Mouse (Mus musculus) adipocyte (in vitro differentiated cells): ENCODE measurements at regions not wholly inside any gene's neighbourhood (a gene's known extent, or its start where the extent isn't known, plus 50 kb on each side); places are given as distances from the start of the nearest gene placed in this dataset.

Experiments
- DNase-seq: peaks from one replicate; pipeline ENCODE4 v3.0.0-alpha.2; 2016; ENCODE audit warnings: low spot score

DNA sequence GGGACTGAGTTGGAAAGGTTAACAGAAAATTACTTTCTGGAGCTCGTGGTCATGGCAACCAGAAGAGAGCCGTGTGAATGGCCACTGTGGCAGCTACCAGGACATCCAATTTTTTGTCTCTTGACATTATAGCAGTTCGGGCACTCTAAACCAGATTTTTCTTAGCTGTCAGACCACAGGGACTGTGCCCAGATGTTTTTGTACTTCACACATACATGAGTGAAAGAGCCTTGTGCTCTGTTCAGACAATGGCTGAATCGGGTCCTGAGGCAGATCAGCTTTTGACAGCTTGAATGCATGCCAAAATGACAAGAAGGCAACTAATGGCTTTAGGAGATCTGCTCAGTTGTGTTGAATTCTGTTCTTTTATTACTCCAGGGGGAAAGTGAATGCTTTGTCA is 505.2 kb upstream of the Pdzrn3 start:
- DNase-seq: no peak

DNA sequence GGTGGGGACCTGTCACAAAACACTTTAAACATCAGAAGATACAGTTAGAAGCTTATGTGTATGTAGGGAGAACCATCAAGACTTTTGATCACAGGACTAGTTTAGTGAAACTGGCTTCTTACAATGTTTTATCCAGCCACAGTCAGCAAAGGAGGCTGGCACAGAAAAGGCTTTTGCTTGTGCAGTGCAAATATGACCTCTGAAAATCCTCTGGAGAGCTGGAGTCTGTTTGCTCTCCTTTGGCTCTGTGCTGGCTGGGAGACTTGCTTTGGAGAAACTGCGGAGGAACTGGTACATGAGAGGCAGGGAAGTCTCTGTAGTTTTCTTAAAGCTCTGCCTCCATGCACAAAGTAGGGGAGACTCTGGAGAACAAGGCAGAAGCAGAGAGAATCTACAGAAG is 497.2 kb upstream of the Pdzrn3 start:
- DNase-seq: no peak

DNA sequence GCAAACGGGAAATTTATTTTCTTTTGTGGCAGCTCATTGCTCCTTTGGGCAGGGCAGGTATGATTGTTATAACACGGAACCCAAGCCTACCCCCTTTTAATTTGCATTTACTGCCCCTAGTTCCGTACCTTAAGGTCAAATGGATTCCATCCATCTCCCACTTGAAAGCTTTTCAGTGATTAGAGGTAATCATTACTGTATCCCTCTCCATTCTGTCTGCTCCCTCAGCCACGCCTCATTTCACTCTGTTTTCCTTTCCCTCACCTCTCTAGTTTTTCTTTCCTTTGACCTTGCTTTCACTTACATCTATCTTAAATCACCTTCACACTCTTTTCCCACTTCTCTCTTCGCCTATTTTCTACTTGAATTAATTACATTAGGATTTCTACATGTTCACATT is 481.2 kb upstream of the Pdzrn3 start:
- no peak for DNase-seq

DNA sequence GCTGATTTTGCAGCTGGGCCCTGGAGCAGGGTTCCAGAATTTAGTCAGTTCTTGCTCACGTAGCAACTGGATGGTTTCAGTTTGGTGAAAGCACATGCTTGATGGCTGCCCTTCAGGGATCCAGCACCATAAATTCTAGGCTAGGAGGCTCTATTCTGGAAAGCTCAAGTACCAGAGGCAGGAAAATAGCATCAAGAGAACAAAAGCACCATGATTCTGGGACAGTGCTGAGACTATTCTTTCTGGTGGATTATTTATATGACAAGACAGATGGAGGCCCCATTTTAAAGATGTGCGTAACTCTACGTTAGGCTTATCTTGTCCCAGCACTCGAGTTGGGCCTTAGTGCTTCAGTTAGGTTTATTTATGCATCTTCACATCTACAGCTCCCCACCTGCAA is 463.0 kb upstream of the Pdzrn3 start:
- DNase-seq: no peak

DNA sequence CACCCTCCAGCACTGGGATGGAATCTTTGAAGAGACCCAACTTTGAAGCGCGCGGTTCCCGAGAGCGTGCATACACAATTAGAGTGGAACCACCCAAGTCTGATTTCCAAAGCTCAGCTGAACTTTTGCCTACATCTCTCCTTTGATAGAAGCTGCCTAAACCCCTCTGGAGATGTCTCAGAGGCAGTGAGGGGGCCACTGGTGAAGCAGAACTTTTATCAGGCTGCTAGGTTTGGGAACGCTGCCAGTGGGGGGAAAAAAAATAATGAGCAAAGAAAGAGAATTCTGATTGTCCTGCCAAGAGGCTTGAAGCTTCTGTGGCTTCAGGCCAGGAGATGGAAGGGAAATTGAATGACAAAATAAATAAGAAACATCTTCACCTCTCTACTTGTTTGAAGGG is 459.9 kb upstream of the Pdzrn3 start:
- no peak for DNase-seq

DNA sequence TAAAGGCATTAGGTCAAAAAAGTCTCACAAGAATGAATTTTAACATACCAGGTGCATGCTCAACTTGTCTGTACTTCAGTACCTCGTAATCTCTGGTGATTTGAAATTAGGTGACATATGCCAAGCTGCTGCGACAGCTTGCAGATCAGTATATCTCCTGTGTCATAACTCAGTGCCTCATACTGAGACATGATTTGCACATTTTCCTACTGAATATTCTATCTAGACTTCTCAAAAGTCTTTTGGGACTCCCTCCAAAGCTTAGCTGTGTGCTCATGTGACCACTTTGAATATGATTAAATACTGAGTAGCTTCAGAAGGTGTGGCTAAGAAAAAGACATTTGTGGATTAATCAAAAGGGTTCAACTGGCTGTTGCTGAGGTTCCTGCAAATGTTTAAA is 416.3 kb upstream of the Pdzrn3 start:
- DNase-seq: no peak

DNA sequence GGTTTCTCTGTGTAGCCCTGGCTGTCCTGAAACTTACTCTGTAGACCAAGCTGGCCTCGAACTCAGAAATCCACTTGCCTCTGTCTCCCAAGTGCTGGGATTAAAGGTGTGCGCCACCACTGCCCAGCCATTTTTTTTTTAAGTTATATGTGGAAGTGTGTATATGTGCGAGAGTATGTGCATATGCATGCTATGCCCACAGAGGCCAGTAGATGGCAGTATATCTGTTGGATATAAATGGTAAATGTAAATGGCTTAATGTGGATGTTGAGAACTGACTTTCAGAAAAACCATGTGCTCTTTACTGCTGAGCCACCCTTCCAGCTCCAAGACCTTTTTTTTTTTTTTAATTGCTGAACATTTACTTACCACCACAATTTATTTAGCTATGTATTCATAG is 400.2 kb upstream of the Pdzrn3 start:
- no peak for DNase-seq

DNA sequence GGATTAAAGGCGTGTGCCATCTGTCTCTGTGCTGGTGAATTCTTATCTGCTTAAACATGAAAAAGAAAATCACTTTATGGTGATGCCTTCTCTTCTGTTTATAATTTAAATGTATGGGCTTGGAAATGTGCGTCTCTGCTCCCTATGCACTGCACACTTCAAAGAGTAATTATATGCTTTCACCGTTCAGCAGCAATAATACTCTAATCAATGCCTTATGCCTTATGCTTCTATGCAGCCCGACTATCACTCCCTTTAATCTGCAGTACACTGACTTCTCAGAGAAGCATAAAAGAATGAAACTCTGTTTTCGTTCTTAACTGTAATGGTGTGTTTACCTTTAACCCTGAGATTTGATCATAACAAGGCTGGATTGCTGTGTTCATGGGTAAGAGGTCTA is 395.5 kb upstream of the Pdzrn3 start:
- DNase-seq: no peak

DNA sequence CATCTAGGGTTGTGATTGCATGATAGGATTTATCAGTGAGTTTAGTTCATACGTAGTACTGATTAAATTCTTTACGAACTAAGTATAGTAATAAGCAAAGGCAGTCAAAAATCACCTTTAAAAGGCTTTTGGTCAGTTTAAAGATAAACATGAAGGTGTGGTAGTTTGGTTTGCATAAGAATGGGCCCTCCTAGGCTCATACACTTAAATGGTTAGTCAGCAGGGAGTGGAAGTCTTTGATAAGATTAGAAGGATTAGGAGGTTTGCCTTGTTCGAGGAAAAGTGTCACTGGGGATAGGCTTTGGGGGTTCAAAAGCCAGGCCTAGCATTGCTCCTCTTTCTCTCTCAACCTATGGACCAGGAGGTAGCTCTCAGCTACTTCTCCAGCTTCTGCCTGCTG is 357.4 kb upstream of the Pdzrn3 start:
- no peak for DNase-seq

DNA sequence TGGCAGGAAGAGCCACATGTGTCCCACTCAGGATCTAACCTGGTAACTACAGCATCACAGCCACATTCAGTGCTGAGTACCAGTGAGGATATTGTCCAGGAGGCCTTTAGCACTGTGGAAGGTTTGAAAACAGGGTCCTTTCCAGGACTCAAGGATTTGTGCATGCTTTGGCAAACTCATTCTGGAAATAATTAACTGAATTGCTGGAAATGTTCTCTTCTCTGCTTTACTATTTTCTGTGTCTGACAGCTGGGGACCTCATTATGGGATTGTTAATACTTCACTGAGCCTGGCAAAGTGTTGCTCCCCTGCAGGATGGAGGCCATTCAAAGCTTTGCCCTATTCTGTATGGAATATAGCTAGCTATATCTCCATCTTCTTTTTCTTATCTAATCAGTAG is 342.8 kb upstream of the Pdzrn3 start:
- DNase-seq: no peak

DNA sequence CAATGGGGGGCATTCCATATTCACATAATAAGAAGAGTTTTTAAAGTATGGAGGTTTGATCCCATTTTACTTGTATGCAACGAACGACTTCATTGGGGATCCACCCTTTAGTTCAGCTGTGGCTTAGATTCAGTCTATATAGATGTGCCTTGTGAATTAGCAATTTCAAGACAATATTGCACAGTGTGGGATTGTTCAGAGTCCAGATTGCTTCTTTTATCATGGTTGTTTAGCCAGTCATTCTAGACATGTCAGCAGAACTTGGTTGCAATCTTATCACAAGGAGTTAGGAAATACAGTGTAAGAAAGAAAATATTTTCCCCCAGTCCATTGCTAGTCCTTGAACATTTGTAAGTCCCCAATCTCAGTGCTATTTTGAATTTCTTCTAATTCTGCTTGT is 312.0 kb upstream of the Pdzrn3 start:
- no peak for DNase-seq

DNA sequence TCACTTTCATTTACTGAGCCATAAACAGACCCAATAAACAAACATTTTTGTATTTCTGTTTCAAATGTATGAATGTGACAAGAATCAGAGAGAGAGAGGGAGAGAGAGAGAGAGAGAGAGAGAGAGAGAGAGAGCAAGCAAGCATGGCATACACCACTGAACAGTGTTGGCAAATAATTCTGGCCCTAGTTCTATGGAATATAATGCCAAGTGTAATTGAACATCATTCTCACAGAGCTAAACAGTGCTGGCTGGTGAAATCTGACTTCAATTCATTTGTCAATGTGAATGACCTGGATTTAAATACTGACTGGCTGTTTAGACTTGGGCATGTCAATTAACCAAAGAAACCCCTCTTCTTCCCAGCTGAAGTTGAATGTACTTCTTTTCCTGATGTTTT is 308.9 kb upstream of the Pdzrn3 start:
- DNase-seq: no peak

DNA sequence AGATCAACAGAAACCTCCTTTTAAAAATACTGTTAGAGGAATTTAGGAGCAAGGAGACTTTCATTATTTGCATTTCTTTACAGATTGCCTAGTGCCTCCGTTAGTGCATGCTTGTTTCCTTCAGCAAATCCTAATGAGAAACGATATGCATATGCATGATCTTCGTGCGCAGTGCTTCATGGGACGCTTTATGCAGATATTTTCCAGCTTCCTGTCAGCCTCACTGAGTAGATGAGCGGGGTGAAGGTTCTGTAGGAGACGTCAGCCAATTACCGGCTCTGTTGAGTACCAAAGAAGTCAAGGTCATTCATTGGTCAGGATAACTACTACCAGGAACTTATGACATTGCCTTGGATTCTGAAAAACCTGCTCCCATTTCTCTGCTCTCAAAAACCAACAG is 308.0 kb upstream of the Pdzrn3 start:
- no peak for DNase-seq

DNA sequence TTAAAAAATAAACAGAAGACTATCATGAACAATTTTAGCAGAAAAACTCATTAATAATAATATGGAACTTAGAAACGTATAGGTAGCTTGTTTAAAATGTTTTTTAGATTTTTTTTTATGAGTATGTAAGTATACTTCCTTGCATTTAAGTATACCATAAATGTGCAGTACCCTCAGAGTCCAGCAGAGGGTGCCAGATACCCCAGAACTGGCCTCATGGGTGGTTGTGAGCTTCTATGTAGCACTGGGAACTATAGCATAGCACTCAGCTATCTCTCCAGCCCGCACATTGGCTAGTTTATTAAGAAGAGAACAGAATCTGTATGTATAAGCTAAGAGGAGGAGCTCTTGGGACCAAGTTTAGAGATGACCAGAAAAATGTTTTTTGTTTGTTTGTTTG is 306.7 kb upstream of the Pdzrn3 start:
- no peak for DNase-seq

DNA sequence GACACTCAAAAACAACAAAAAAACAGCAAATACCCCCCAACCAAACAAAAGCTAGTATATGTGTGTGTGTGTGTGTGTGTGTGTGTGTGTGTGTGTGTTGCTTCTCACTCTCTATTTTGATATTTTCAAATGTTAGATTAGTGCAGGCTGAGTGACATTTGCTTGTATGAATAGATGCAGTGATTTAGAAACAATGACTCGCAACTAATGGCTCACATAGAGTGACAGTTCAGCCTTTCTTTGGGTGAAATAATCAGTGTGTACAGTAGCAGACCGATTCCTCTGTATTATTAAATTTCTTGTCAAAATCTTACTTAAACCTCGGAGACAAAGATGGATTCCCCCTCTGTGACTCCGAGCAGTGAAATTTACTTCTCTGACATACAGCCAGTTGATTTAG is 297.1 kb upstream of the Pdzrn3 start:
- no peak for DNase-seq

DNA sequence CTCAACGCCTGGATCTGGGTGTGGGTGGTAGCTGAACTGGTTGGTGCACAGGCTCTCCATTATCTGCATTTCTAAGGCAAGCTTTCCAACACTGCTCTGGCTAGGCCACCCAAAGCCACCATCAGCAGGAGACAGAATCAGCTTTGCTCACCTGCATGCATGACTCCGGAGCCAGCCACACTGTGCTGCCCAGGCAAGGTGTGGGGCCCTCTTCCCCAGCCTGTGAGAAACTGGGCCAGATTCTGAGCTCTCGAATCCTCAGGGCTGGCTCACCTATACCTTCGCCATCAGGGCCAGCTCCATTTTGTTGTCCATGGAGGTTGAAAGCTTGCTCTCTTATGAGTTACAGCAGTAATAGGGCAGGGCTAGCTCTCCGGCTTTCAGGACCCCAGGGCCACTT is 293.1 kb upstream of the Pdzrn3 start:
- DNase-seq: no peak

DNA sequence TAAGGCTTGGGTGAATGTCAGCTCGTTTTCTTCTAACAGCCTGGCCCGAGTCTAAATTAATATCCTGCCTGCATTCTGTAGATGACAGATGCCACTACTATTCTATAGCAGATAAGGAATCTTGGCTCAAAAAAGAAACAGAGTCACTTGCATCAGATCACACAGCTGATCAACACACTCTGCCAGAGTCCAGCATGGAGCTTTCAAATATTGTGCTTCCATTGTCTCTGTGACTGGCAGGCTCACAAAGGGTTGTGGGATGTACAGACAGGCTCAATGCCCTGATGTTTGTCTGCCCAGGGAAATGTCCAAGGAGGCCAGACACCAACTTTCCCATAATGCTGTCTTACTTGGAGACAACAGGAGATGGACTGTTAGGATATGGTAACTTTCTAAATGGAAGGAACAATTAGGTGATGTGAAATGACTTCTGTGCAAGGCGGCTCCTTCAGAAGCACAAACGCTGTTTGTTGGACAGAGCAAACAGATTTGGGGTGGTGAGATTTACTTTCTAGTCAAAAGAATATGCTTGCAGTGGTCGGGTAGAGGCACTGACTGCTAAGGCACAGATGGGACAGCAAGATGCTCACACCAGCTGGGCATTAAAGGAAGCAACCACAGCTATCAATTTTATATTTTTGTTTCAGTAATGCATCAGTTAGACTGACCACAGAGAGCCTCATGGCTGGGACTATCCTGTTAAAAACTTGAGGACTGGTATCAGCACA is 291.6 kb upstream of the Pdzrn3 start:
- DNase-seq: no peak

DNA sequence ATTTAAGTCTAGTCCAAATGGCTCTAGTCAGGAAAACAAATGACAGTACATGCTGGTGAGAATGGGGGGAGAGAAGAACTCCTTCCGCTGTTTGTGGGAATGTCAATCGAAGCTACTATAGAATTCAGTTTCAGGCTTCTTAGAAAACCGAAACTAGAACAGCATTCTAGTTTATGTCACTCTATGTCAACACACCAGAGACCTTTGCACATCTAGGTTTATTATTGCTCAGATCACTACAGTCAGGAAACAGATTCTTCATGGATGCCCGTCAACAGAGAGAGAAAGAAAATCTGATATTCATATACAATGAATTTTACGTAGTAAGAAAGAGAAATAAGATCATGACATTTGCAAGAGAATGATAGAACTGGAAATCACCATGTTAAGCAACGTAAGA is 276.7 kb upstream of the Pdzrn3 start:
- no peak for DNase-seq

DNA sequence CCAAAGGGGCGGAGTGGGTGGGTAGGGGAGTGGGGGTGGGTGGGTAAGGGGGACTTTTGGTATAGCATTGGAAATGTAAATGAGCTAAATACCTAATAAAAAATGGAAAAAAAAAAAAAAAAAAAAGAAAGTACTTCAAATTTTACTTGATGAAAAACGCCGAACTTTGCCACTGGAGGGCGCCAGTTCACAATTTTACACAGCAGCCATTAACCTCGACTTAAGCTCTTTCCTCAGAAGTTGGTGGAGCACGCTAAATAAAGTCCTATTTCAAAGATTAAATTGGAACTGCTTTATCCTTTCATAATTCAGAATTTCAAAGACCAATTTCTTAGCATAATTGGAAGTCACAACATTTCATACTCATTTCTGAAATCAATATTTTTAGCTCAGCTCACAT is 272.7 kb upstream of the Pdzrn3 start:
- DNase-seq: peak; percentile 72

DNA sequence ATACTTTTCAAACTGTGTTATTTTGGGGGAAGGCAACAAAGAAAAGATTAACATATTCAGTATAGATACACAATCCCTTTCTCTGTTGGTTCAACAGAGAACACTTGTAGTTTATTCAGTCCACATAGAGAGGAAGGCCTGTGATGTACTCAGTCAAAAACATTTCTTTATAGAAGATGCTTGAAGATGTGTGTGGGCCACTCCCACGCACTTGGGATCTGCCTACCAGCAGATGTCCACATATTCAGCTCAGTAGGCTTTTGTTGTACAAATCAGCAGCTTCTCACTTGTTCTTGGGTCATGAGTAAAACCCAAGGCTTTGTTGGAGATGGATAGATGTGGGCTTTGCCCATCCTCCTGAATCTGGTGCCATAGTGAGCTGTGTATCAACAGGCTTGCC is 239.6 kb upstream of the Pdzrn3 start:
- DNase-seq: no peak

DNA sequence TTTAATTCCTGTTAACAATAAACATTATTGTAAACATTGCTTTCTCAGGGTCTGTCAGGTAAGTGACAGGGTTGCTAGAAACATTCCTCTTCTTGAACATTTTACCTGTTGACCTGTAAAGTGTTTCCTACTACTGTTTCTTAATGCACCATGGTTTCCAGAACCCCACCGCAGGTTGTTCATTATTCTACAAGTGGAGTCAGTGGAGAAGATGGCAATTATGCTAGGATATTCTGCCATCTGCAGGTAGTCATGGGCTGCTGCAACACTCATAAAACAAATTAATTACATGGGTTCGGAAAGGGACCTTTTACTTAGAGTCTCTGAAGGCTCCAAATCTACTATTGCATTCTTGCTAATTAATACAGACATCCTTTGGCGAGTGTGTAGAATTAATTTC is 239.1 kb upstream of the Pdzrn3 start:
- peak; percentile 40 for DNase-seq

DNA sequence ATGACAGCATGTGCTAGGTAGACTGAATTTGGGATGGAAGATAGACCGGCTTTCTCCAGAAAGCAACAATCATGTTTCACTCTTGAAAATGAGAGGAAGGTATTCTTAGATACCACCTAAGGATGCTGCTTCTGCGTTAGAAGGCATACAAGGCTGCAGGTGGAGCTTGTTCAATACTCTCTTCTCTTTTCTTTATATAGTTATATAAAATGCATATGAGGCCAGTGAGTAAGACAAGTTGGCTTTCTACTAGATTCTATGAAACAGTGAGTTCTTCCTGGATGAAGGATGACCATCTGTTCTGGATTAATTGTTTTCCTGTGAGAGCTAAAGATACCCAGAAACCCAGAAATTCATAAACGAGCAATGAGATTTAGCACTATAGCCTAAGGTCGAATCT is 231.3 kb upstream of the Pdzrn3 start:
- no peak for DNase-seq

DNA sequence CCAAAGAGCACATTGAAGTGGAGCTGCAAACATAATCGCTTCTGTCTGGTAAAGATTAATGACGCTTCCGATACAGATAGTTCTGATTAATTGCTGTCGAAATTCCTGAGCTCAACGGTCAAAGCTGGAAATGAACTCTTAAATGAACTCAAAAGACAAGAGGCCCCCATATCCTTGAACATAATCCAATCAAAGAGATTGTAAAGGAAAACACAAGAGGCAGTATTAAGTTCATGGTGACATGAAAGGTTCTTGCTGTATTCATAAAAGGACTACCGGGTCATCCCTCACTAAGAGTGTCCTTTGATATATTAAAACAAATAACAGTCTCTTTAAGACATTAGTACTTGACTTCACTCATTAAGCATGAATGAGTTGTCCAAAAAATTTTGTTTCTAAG is 225.4 kb upstream of the Pdzrn3 start:
- DNase-seq: no peak

DNA sequence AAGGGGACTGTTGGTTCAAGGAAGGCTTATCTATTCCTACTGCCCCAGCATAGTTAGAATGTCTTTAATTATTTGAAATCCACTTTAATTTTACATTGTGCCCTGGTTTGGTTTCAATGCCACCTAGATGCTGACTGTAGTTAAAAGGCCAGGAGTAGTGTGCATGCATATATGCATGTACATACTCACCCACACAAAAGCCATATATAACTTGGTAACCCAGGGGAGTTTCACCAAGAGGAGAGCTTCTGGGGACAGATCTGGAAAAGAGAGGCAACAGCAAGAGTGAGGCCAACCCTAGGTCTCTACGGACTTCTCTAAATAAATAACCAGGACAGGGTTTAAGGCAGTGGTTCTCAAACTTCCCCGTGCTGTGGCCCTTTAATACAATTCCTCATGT is 219.3 kb upstream of the Pdzrn3 start:
- DNase-seq: no peak
